Mouse (Mus musculus) hindbrain, embryonic 12.5 days (tissue): ENCODE data around the gene Cap2. TPM values are rescaled to one million over a fixed set of nuclear protein-coding genes. Genes with fewer than 3 reads are reported as not detected.

Experiments
- ATAC-seq: fragments of 200-750 bp; cut with Nextera tagmentation; 2 replicates; pipeline ENCODE4 v1.8.0; 2017; ENCODE audit warnings: moderate TSS enrichment; ENCODE audit not compliant: low FRiP score
- H3K27ac ChIP-seq: fragments of 300-500 bp; sonication (generic); 2 replicates; pipeline ENCODE4 v1.5.1; 2016; ENCODE audit warnings: mild to moderate bottlenecking
- H3K27me3 ChIP-seq: fragments of 300-500 bp; sonication (generic); 2 replicates; pipeline ENCODE4 v1.6.1; 2016; ENCODE audit warnings: mild to moderate bottlenecking
- H3K36me3 ChIP-seq: fragments of 300-500 bp; sonication (generic); 2 replicates; pipeline ENCODE4 v1.6.1; 2016; ENCODE audit warnings: mild to moderate bottlenecking
- H3K4me1 ChIP-seq: fragments of 300-500 bp; sonication (generic); 2 replicates; pipeline ENCODE4 v1.6.1; 2016
- H3K4me2 ChIP-seq: fragments of 300-500 bp; sonication (generic); replicated peaks from 2 replicates; pipeline ENCODE4 v1.6.1; 2016; ENCODE audit warnings: mild to moderate bottlenecking
- H3K4me3 ChIP-seq: fragments of 300-500 bp; sonication (generic); 2 replicates; pipeline ENCODE4 v1.5.1; 2016; ENCODE audit warnings: mild to moderate bottlenecking
- H3K9ac ChIP-seq: fragments of 300-500 bp; sonication (generic); 2 replicates; pipeline ENCODE4 v1.6.1; 2016; ENCODE audit warnings: mild to moderate bottlenecking, moderate library complexity
- H3K9me3 ChIP-seq: fragments of 300-500 bp; sonication (generic); replicated peaks from 2 replicates; pipeline ENCODE4 v1.6.1; 2016; ENCODE audit warnings: mild to moderate bottlenecking
- WGBS: fragments of 180-500 bp; shearing (Covaris S2); methylation state at CpG from one replicate; pipeline ENCODE4 v1.1.7; 2016; 5-methylcytosine and 5-hydroxymethylcytosine counted together
- polyA plus RNA-seq: library from polyadenylated mRNA; unstranded; fragments of >200 nt; fragmentation: Nextera tagmentation; extraction: Ambion mirVana; gene quantifications from 2 replicates; pipeline ENCODE4 v1.2.1, GENCODE M21; 2016

Gene Cap2
- polyA plus RNA-seq, 1 experiment from 2014 or later: 9.4 TPM

- ATAC-seq: no peak
- Histone ChIP-seq H3K27me3 (no peaks in the 10 kb centered on the region), H3K4me2 (no peak overlapping the region), H3K9ac (no peak overlapping the region), H3K27ac (no peak overlapping the region), H3K4me3 (no peak overlapping the region), H3K36me3 (no peaks in the 10 kb centered on the region), H3K9me3 (no peaks in the 10 kb centered on the region), H3K4me1 (no peaks in the 10 kb centered on the region)
- WGBS: 80% methylated on average over 9 of the region's 9 CpGs
These were observed 125.0 kb downstream of the Cap2 start for GRCm38 (mm10) chr13:46626608-46627007.

DNA sequence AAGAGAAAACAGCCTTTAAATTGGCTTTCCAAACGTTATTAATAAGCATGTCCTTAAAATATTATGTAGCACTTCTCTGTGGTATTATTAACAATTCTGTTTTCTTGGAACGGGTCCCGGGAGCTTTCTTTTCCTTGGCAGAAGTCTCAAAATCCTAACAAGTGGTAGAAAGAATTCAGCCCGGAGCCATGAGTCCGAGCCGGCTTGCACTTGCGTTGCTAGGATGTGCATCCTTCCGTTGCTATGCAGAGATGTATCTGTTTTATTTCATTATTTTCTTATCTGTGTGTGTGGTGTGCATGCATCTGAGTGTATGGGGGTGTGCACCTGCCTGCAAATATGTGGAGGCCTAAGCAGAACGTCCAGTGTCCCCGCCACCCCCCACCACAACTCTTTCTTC, 126.2 kb downstream of the Cap2 start:
- no peak for ATAC-seq
- Histone ChIP-seq H3K36me3 (no peaks in the 10 kb centered on the region), H3K4me2 (no peak overlapping the region), H3K27ac (no peak overlapping the region), H3K4me3 (no peak overlapping the region), H3K9ac (no peak overlapping the region), H3K9me3 (no peaks in the 10 kb centered on the region), H3K4me1 (no peaks in the 10 kb centered on the region), H3K27me3 (no peaks in the 10 kb centered on the region)
- WGBS: 94% methylated on average over 10 of the region's 10 CpGs

DNA sequence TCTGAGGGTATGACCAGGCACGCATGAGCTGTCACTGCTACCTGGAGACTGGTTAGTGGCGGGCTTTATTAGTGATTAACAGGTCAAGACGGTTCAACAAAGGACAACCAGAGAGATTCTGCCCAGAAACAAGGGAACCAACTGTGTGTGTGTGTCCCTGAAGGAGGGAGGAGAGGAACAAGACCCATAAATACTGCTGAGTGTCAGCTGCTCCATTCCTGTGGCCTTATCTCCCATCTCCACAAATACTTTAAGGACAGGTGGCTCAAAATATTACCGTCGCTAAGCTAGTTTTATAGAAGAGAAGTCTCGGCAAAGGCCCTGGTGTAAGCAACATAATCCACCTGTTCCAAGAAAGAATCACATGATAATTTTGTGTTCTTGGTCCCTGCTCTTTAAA, 127.7 kb downstream of the Cap2 start:
- H3K9ac ChIP-seq: no peak overlapping the region
- peaks cover 13% of the 10 kb centered on the region for H3K4me1 ChIP-seq
- no peak for ATAC-seq
- no peak overlapping the region for H3K27ac ChIP-seq
- no peaks in the 10 kb centered on the region for H3K27me3 ChIP-seq
- no peak overlapping the region for H3K4me2 ChIP-seq
- 82% methylated on average over 6 of the region's 6 CpGs for WGBS
- H3K36me3 ChIP-seq: no peaks in the 10 kb centered on the region
- no peaks in the 10 kb centered on the region for H3K9me3 ChIP-seq
- no peak overlapping the region for H3K4me3 ChIP-seq

DNA sequence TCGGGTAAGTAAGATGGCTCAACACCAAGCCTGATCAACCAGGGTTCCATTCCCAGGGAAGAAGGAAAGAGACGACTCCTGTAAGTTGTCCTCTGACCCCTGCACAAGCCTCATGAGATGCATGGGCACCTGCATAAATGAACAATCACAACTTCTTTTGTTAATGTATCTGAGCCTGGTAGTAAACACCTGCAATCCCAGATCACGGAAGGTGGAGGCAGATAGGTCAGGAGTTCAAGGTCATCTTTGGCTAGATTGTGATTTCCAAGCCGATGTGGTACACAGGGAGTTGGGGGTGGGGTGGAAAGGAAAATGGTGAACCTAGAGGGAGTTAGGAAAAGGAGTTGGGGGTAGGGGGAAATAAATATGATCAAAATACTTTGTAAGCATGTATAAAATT, 131.1 kb downstream of the Cap2 start:
- Histone ChIP-seq H3K27ac (no peak overlapping the region), H3K27me3 (no peaks in the 10 kb centered on the region), H3K4me1 (peaks cover 15% of the 10 kb centered on the region), H3K9ac (no peak overlapping the region), H3K4me3 (no peak overlapping the region), H3K4me2 (no peak overlapping the region), H3K36me3 (no peaks in the 10 kb centered on the region), H3K9me3 (no peaks in the 10 kb centered on the region)
- 62% methylated on average over 4 of the region's 4 CpGs for WGBS
- ATAC-seq: no peak

DNA sequence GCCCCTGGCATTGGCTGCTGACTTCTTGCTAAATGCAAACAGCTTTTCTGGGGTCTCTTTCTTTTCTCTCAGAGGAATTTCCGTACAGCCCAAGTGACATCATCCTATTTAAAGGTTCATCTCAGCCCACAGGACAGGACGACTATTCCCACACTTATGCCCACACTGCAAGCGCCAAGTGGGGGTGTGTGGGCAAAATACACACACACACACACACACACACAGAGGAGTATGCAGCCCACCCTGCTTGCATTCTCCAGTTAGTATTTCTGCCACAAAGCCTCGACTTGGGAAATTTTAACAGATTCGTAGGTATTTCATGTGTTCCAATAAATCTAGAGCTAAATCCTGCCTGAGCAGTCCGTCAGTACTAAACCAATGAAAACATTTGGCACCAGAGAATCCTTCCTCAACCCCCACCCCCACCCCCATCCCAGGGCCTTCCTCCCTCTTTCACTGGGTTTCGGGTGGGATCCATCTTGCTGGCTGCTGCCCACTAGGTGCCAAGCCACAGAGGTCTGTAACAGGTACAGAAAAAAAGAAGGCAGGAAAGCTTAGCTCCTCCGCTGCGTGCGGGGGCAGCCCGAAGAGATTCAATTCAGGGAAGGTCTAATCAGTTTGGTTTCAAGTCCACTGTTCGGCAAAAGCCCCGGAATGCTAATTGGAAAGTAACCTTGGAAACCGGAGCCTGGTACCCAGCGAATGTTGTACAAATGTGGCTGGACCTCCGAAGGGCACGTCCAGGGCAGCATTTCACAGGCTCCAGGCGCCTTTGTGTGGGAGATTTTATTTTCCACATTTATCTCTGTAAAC, 131.9 kb downstream of the Cap2 start:
- H3K4me1 ChIP-seq: peaks cover 15% of the 10 kb centered on the region
- peak overlapping the region; percentile 43; the same call in 1 of the 2 replicates for H3K9ac ChIP-seq
- 34% methylated on average over 18 of the region's 18 CpGs for WGBS
- H3K4me2 ChIP-seq: peak overlapping the region; percentile 48
- H3K27ac ChIP-seq: peak overlapping the region; percentile 76
- ATAC-seq: peak; percentile 88
- H3K36me3 ChIP-seq: no peaks in the 10 kb centered on the region
- H3K27me3 ChIP-seq: no peaks in the 10 kb centered on the region
- no peaks in the 10 kb centered on the region for H3K9me3 ChIP-seq
- peak overlapping the region; percentile 8; the same call in 1 of the 2 replicates for H3K4me3 ChIP-seq

- Histone ChIP-seq H3K27ac (peak overlapping the region; percentile 76), H3K4me1 (peaks cover 15% of the 10 kb centered on the region), H3K36me3 (no peaks in the 10 kb centered on the region), H3K9me3 (no peaks in the 10 kb centered on the region), H3K4me2 (peak overlapping the region; percentile 48), H3K4me3 (peak overlapping the region; percentile 8; the same call in 1 of the 2 replicates), H3K27me3 (no peaks in the 10 kb centered on the region), H3K9ac (no peak overlapping the region)
- WGBS: 30% methylated on average over 6 of the region's 6 CpGs
- ATAC-seq: peak; percentile 82
These were observed 132.5 kb downstream of the Cap2 start for GRCm38 (mm10) chr13:46634133-46634488.

DNA sequence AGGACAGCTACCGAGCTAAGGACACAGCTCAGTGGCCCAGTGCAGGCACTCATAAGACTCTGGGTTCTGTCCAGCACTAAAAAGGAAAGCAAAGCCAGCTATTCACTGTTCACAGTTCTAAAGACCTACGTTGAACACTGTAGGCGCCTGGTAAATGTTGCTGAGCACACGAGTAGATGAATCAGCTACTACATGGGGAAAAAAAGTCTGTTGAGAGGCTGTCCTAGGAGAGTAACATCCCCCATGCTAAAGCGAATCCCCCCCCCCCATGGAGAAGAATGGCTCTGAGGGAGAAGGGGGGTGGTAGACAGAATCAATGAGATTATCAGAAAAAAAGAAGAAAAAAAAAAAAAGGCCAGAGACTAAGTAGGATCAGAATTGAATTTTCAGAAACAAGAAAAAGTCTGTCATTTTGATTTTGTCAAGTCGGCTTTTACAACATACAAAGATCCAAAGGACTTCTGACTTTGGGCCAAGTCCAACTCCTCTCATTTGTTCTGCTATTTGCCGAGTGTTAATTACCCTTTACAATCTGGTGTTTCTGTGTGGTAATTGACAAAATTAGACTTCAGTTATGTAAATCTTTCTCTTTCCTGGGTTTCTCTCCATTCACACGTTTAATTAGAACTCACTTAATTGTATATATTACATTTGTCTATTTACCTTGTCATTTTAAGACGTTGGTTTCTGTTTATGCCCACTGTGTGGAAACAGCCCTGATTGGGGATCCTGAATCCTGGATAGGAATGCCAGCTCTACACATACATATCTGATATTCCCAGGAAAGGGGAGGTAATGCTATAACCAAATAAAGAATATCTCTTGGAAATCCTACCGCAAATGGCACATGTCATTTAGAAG, 139.2 kb downstream of the Cap2 start:
- WGBS: 91% methylated on average over 10 of the region's 10 CpGs
- peaks cover 6% of the 10 kb centered on the region for H3K9me3 ChIP-seq
- no peak overlapping the region for H3K4me3 ChIP-seq
- no peaks in the 10 kb centered on the region for H3K4me1 ChIP-seq
- H3K27me3 ChIP-seq: no peaks in the 10 kb centered on the region
- H3K9ac ChIP-seq: no peak overlapping the region
- H3K4me2 ChIP-seq: no peak overlapping the region
- H3K36me3 ChIP-seq: no peaks in the 10 kb centered on the region
- no peak overlapping the region for H3K27ac ChIP-seq
- ATAC-seq: no peak

GRCm38 (mm10) chr13:46642318-46642717, 140.7 kb downstream of the Cap2 start:
- Histone ChIP-seq H3K27me3 (no peaks in the 10 kb centered on the region), H3K9me3 (peaks cover 6% of the 10 kb centered on the region), H3K4me2 (no peak overlapping the region), H3K4me1 (no peaks in the 10 kb centered on the region), H3K4me3 (no peak overlapping the region), H3K27ac (no peak overlapping the region), H3K9ac (no peak overlapping the region), H3K36me3 (no peaks in the 10 kb centered on the region)
- WGBS: 88% methylated on average over 4 of the region's 4 CpGs
- ATAC-seq: no peak

- Histone ChIP-seq H3K4me3 (no peak overlapping the region), H3K27me3 (no peaks in the 10 kb centered on the region), H3K9ac (no peak overlapping the region), H3K36me3 (no peaks in the 10 kb centered on the region), H3K9me3 (peaks cover 6% of the 10 kb centered on the region), H3K4me1 (no peaks in the 10 kb centered on the region), H3K27ac (no peak overlapping the region), H3K4me2 (no peak overlapping the region)
- WGBS: 95% methylated on average over 6 of the region's 6 CpGs
- no peak for ATAC-seq
These were observed 142.5 kb downstream of the Cap2 start for GRCm38 (mm10) chr13:46644175-46644574.

DNA sequence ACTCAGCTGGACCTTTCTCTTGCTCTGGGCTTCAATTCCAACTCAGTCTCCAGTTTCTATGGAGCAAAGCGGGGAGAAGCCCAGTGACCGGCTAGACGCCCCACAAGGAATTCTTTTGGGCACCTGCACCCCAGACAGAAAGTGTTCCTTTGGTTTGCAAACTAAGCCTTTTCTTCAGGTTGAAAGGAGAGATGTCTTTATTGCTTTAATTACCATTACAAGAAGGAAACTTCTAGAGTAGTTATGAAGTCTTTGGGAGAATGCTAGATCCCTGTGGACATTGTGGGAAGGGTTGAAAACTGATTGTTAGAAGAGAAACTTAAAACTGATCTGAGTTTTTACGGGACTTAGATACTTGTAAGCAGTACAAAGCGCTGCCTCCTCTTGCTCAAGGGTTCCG, 143.8 kb downstream of the Cap2 start:
- no peaks in the 10 kb centered on the region for H3K27me3 ChIP-seq
- whole genome bisulfite sequencing: 74% methylated on average over 6 of the region's 6 CpGs

GRCm38 (mm10) chr13:46651853-46652252, 150.2 kb downstream of the Cap2 start:
- ATAC-seq: no peak
- Histone ChIP-seq H3K4me1 (no peaks in the 10 kb centered on the region), H3K4me2 (no peak overlapping the region), H3K9ac (no peak overlapping the region), H3K27ac (no peak overlapping the region), H3K27me3 (no peaks in the 10 kb centered on the region), H3K4me3 (no peak overlapping the region), H3K36me3 (no peaks in the 10 kb centered on the region), H3K9me3 (no peaks in the 10 kb centered on the region)
- WGBS: 86% methylated on average over 7 of the region's 7 CpGs

More for the DNA sequence above, 143.8 kb downstream of the Cap2 start:
- peaks cover 6% of the 10 kb centered on the region for H3K9me3 ChIP-seq
- no peaks in the 10 kb centered on the region for H3K4me1 ChIP-seq
- H3K4me3 ChIP-seq: no peak overlapping the region
- H3K9ac ChIP-seq: no peak overlapping the region
- H3K4me2 ChIP-seq: no peak overlapping the region
- no peaks in the 10 kb centered on the region for H3K36me3 ChIP-seq
- ATAC-seq: no peak
- H3K27ac ChIP-seq: no peak overlapping the region

DNA sequence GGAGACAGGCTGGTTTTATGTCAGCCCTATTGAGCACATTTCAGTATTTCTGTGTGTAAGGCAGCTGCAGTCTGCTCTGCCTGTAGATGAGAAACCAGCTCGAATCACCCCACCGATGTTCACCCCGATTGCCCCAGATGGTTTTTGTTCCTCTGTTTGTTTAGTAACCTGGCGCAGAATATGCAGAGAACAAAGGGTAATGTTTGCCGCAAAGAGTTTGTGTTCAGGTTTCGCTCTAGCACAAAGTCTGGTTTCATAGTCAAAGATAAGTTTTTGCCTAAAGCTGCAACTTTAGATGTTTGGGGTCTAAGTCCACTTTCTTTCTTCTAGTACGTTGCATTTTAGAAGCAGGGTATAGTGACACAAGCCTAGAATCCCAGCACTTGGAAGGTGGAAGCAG, 151.0 kb downstream of the Cap2 start:
- ATAC-seq: no peak
- 88% methylated on average over 7 of the region's 7 CpGs for WGBS
- Histone ChIP-seq H3K27me3 (no peaks in the 10 kb centered on the region), H3K4me2 (no peak overlapping the region), H3K27ac (no peak overlapping the region), H3K4me3 (no peak overlapping the region), H3K9ac (no peak overlapping the region), H3K9me3 (no peaks in the 10 kb centered on the region), H3K36me3 (no peaks in the 10 kb centered on the region), H3K4me1 (no peaks in the 10 kb centered on the region)
